Mouse (Mus musculus): Measurements from ENCODE around the gene Fam189a2. TPM values are rescaled to one million over a fixed set of nuclear protein-coding genes. Genes with fewer than 3 reads are reported as not detected.

The Fam189a2 gene
- 10 to 100 TPM; 66.0 to 76.8 TPM for total RNA-seq (2021)

DNA sequence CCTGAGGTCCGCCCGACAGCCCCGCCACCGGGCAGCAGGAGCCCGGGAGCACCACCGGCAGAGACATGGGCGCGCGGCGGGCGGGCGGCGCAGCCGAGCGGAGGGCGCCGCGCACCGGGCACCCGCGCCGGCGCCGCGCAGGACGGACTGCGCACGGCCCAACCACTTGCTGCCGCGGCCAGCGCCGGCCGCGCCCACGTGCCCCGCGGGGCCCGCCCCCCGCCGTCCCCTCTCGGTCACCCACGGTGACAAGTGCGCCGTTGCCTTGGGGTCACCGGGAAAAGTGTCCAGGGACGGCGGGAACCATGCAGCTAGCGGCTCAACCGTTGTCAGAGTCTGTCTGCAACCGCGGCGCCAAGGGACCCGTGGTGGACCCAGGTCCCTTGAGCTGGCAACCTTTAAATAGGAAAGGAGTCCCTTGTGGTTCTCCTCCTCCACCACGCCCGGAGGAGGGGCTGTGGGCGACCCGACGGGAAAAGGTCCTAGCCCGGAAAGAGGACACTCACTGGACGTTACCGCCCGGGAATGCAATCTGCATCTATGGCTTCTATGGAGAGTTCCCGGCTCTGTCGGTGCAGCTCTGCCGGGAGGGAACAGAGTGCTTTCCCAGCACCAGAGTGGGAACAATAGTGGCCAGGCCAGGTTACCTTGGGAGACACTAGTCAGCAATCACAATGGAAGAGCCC is at the start of gene Fam189a2:
TSS of gene Fam189a2 (minus strand) at position 149 of the 686 bp plus-strand sequence.
- intact Hi-C loops (cut with DNase I) = loop anchor here (2.0 to 5.0 kb wide), 2 partner anchors 58 to 246 kb away; no protein-coding TSS in a partner anchor
- peak; percentile 78 for DNase-seq

DNA sequence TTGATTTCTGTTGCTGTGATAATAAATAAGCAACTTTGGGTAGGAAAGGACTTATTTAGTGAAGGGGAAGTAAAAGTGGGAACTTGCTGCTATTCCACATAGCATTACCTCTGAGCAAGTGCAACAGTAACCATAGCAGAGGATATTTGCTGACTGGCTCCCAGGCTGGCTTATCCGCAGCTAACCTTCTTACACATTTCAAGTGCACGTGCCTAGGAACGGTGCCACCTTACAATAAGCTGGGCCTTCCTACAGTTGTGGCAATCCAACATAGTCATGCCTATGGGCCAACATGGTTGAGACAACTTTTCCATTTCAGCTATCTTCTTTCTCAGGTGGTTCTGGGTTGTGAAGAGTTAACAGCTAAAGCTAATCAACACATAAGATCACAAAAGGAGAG is 46.8 kb upstream of the Fam189a2 start:
- intact Hi-C loops (cut with DNase I) = no loop called here
- DNase-seq = no peak

DNA sequence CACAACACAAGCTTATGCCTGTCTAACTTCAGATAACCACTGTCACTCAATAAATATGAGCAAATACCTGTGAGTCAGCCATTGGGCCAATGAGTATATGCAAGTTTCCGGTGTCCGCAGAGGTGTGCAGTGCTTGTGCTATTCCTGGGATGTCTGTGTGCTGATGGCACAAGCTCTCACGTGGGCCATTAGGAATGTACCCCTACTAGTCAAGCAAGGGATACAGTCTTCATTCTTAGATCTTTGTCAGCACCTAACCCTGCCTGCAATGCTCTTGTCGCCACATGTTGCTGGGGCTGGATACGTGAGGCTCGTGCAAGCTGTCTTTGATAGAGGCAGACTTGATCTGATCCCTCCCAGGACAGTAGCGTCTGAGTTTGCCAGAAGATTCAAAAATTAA is 45.7 kb upstream of the Fam189a2 start:
- no peak for DNase-seq
- intact Hi-C loops (cut with DNase I) = no loop called here

DNA sequence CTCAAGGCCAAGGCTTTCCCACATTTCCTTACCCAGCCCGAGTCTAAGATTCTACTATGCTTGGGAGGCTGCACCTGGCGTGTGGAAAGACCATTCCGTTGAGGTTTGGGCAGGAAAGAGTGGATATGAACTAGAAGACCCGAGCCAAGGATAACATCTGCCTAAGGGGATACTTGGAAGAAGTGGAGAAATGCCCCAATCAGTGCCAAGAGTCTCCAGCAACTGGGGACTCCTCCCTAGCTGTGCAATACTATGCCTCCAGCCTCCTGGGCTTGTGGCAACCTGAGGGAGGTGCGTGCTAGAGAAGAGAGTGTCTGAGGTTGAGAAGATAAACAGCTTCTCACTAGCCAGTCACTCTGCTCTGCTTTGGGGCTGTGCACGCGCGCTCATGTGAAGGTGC is 45.1 kb upstream of the Fam189a2 start:
- no peak for DNase-seq
- intact Hi-C loops (cut with DNase I) = no loop called here

DNA sequence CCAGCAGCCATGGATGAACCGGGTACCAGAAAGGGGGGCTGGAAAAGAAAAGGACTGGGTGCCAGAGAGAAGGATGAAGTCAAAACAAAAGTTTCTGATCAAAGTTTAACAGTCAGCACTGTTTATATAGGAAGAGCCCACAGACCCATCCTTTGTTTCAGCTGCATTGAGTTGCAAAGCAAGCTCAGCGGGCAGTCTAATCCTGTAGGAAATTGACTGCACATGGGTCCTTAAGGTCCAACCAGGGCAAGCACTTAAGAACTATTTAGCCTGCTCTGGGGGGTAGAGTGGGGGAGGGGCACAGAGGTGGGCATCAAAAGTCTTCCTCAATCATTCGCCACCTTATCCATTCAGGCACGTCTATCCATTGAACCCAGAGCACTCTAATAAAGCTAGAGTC is 42.3 kb upstream of the Fam189a2 start:
- intact Hi-C loops (cut with DNase I) = no loop called here
- DNase-seq = no peak

DNA sequence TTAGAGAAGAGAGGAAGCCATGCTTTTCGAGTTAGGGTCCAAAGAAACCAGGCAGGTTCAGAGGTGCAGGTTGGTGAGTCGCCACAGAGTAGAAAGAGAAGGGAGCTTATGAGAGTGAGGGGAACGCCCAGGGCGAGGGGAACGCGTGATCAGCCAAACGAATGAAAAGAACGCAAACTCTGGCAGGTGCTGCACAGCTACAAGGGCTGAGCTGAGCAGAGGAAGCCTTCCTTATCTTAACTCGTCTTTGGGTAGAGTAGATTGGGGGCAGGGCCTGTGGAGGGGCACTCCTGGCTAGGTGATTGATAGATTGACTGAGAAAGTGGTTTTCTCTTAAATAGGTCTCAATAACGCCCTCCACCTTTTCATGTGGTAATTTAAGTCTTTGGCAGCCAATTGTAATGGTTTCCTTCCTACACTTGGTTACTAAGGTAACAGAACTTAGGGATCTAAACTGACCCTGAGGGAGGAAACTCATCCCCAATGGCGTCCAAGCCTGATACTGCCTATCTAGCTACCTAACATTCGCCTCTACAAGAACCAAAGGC is 33.6 kb upstream of the Fam189a2 start:
- intact Hi-C loops (cut with DNase I) = no loop called here

DNA sequence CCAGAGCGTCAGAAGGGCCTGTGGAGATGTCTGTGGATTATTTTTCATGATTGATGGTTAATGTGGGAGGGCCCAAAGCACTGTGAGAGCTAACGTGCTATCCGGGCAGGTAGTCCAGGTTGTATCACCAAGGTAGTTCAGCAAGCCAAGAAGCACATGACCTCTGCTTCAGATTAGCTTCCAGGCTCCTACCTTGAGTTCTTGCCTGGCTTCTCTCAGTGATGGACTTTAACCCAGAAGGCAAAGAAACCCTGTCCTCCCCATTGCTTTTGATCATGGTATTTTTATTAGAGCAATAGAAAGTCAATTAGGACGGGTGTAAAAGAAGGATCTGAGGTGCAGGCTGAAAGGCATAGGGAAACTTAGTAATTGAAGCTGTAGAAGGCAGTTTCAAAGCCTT is 32.8 kb upstream of the Fam189a2 start:
- no peak for DNase-seq
- intact Hi-C loops (cut with DNase I) = no loop called here

More for the DNA sequence above, 33.6 kb upstream of the Fam189a2 start:
- DNase-seq = no peak

DNA sequence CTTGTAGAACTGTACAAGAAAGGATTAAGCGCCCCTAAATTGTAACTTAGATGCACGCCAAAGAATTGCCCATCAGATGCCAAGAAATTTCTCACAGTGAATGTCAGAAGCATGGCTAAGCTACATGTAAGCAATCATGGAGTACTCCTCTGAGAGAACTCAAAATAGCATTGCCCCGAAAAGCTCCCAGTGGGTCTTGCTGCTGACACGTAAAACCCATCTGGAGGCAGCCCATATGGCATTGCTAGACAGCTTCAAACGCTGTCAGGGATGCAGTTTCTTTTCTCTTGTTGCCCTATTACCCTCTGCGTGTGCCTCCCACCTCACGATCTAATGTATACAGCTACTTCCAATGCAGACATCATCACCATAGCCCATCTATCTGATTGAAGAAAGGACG is 28.0 kb upstream of the Fam189a2 start:
- DNase-seq = peak in 1 of 2 experiments; percentile 19
- intact Hi-C loops (cut with DNase I) = no loop called here

DNA sequence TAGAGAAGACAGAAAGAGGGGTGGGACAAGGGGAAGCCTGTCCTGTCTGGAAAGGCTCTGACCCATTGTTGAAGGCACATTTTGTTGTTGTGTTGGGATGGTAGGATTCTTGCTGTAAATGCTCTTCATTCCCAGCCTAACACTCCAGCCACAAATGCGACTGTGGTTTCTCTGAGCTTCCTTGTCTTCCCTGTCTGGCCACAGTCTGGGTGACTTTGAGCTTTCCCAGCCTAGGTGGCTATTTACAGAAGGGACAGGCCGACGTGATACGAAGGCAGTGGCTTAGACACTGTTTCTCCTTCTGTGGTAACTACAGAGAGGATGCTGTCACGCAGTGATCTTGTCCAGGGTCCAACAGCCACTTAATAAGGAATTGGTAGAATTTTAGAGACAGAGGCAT is 27.2 kb upstream of the Fam189a2 start:
- intact Hi-C loops (cut with DNase I) = no loop called here
- peak; percentile 53 to 57 for DNase-seq

DNA sequence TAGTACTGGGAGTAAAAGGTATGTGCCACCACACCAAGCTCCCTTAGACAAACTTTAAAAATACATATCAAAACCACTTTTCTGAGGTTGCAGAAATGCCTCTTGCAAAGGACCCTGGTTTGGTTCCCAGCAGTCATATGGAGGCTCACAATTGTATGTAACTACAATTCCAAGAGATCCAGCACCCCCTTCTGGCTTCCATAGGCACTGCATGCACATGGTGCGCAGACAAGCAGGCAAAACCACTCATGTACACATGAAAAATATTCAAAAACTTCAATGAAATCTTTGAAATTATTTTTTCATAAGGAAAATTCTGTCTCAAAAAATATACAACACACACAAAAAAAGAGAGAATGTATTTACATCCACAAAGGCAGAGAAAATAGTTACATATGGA is 26.1 kb upstream of the Fam189a2 start:
- no peak for DNase-seq
- intact Hi-C loops (cut with DNase I) = no loop called here

DNA sequence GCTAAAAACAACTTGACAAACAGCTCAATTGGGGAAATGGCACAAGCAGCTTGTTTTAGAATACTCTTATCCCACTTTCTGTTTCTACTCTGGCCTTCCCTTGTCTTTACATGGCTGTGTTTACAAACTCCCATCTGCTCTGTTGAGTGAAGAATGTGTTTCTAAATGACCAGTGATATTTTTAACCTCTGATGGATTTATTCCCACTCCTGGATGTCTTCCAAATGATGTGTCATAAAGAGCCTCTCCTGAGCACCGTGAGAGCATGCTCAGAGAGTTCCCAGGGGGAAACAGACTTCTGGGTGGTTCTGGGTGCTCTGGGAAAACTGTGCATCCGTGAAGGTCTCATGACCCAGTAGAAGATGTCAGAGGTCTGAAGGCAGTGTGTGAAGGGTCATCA is 24.1 kb upstream of the Fam189a2 start:
- intact Hi-C loops (cut with DNase I) = no loop called here
- peak; percentile 82 to 87 for DNase-seq

DNA sequence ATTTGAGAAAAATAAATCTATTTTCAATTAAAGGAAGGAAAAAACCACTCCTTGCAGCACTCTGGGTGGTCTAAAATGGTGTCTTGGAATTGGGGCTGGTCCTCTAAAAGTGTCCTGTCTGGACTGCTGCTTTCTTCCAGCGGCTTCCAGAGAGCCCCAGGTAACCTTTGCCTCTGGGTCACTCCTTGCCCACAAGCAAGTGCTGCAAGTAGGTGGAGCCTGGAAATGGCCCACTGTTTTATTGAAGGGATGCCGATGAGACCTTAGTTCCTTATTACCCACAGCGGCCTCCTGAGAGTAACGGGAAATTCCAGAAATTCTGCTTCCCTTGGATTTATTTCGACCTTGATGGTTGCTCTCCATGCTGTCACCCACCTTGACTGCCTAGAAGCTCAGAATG is 23.4 kb upstream of the Fam189a2 start:
- DNase-seq = peak; percentile 32 to 53

DNA sequence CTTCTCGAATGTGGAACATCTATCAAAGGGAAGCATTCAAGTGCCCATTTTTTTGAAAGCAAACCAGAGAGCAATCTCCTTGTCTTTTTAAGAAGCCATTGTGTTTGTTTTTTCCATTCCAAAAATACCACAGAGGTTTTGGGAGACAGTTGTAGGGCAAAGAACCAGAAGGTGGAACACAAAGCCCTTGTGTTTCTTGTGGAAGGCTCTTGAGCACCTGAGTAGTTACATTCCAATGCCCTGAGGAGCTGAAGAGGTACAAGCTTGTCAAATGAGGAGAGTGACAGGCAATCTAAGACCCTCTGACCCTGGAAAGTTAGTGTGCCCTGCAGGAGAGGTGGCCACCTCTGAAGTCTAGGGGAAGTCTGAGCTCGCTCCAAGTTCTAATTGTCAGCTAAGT is 19.7 kb upstream of the Fam189a2 start:
- no peak for DNase-seq
- intact Hi-C loops (cut with DNase I) = no loop called here

More for the DNA sequence above, 23.4 kb upstream of the Fam189a2 start:
- intact Hi-C loops (cut with DNase I) = no loop called here

DNA sequence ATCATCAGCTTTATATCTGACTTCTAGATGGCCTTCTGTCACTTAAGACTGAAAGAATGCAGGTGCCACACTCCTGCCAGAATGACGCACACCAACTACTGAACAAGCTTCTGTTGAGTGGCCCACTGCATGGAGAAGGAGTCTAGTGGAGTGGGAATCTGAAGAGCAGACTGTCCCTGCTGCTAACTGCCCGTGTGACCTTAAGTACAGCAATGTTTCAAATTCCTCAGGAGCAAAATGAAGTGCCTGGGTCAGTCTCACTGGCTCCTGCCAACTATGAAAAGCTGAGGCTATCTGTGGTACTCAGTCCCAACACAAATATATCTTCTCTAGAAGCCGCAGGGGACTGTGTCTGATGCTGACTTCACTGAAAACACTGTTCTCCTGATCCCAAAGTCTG is 18.5 kb upstream of the Fam189a2 start:
- intact Hi-C loops (cut with DNase I) = no loop called here
- DNase-seq = no peak

DNA sequence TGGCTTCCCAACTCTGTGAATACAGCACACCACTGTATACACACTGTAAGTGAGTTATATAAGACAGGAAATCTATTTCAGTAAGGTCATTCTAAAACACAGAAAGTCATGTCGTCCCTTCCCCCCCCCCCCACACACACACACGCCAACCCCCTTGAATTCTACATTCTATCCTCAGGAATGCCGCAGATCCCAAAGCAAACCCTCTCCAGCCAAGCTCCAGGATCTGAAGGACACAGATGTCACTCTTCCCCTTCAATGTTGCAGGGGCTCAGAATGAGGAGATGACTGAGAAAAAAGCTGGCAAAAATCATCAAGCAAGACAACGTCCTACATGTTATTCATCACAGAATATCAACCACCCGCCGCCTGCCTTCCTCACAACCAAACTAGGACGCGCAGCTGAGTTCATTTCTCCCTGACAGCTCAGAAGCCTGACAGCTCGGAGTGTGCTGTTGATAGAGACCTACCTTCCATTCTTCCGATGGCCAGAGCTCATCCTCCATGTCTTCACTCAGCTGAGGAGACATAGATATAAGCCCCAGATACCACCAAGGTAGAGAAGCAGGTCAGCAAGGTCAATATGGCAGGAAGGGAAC is 15.7 kb upstream of the Fam189a2 start:
- peak; percentile 59 to 64 for DNase-seq
- intact Hi-C loops (cut with DNase I) = no loop called here

DNA sequence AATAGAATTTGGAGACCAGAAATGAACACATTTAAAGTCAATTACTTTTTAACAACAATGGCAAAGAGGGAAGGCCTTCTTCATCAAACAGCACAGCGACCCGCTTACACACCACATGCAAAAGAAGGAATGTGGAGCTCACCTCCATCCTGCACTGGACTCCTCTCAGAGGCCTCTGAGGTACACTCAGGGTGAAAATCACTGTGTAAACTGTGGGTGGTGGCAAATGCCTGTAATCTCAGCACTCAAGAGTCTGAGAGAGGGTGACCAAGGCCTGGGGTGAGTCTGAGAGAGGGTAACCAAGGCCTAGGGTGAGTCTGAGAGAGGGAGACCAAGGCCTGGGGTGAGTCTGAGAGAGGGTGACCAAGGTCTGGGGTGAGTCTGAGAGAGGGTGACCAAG is 11.6 kb upstream of the Fam189a2 start:
- intact Hi-C loops (cut with DNase I) = no loop called here
- no peak for DNase-seq

DNA sequence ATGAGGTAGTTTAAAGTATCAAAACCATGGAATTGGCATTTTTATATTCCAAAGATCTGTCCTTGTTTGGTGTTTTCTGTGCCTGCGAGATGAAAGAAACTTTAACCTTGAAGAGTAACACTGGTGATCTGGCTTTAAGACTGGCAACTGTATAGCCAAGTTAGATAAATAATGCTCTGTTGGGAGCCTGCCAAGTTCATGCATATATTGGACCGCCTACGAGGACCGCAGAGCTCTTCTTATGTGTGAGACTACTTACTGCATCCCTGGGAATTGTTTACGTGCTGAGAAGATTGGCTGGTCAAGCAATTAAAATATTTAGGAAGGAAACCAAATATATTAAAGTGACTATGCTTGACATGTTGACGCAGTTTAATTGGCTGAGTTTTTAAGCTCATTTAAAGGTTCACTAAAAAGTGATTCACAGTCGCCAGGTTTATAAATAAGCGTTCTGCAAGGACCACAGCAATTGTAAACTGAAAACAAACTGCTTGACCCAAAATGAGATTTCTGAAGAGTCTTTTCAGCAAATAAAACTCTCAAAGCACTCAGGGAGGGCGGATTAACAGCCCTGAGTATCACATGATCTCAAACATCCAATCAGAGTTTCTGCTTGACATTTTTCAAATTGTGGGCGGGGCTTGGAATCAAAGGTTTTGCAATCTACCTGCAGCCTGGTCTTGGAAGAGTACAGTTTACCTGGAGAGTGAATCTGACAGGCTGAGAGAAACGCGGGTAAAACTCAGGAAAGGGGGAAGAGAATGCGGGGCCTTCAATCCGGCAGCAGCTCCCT is 8.4 kb upstream of the Fam189a2 start:
- DNase-seq = no peak
- intact Hi-C loops (cut with DNase I) = no loop called here

DNA sequence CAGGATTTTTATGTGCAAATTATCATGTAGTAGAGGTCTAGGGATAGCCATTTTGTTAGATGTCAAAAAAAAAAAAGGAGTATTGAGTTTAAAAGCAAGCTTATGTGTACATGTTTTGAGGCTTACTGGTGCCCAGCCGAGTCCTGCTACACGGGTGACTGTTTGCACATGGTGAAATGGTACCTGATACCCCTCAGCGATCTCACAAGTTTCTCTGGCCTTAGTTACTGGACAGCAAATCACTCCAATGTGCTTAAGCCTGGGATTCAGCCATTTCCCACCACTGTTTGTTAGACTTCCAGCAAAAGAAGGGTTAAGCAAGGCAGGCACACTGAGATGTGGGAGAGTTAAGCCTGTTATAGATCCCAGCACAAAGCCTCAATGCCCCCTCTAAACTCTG is 3.5 kb upstream of the Fam189a2 start:
- intact Hi-C loops (cut with DNase I) = loop anchor here (5.0 kb wide), 1 partner anchor 243 kb away; no protein-coding TSS in a partner anchor
- DNase-seq = no peak

DNA sequence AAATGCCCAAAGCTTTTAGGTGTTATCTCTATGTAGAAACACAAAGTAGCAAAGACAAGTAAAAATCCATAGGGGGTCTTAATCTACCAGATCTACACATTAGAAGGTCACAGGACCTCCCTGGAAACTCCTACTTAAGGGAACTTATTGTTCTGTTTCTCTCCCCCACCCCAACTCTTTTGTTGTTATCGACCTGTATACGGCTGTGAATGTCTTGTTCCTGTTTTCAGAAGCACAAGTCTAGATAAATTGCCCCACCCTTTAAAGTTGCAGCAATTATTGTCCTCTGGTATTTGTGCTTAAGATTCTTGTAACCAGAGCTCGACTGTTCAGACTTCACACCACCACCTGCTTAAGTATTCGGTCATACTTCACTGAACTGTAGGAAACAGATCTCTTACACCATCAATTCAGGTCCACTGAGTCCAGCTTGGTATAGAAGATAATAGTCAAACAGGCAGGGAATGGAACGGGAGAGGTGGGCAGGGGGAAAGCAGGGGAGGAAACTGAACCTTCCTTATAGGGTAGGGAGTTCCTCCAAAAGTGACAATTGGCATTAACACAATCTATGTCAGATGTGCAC is 1.9 kb upstream of the Fam189a2 start:
- no peak for DNase-seq
- intact Hi-C loops (cut with DNase I) = loop anchor here (5.0 kb wide), 1 partner anchor 245 kb away; no protein-coding TSS in a partner anchor

DNA sequence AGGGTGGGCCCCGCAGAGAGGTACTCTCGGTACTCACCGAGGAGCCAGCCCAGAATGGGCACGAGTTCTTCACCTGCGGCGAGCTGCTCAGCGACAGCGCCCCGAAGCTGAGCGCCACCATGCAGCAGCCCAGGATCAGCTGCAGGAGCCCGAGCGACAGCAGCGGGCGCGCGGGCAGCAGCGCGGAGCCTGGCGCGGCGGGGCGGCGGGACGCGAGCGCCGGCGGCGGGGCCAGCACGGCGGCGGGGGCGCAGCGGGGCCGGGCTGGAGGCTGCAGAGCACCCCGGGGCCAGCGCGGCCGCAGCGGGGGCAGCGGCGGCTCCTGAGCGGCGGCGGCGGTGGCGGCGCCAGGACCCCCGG is 328 bp downstream of the Fam189a2 start:
- intact Hi-C loops (cut with DNase I) = loop anchor here (2.0 to 5.0 kb wide), 2 partner anchors 58 to 247 kb away; no protein-coding TSS in a partner anchor
- peak in 1 of 2 experiments; percentile 50 for DNase-seq

Measured in heart, postnatal 10 days (tissue).